Mouse (Mus musculus): ENCODE data around the gene Acan.

The Acan gene

GRCm38 (mm10) chr7:79139328-79139824 lies 86.1 kb downstream of the Acan start:
- DNase-seq (ENCODE audit: low read depth, low spot score) = no peak

DNA sequence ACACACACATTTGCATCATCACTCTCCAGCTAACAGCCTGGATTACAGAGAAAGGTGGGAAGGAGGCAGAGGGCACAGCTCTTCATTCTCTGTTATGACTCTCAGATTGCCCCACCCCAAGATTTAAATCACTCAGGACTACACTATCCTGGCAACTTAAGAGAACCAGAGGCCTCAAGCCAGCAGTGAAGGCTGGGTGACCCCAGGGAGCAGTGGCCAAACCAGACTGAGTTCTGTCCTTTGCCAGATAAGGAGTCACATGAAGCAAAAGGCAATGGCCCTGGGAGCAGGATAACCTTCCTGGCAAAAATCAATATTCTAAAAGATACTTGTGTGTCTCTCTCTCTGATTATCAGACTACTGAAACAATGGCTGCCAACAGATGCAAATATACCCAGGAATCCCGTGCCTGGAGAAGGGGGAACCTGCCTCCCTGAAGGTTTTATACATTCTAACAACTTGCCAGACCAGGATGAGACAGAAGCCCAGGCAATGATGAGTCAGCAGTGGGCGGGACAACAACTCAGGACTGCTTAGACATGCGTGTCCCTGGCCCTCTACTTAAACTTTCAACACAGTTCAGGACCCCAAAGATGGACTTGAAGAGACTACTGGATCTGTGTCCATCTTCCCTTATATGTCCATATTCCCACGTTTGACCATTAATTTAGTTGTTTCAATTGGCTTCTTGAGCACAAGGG lies 86.8 kb downstream of the Acan start:
- no peak for DNase-seq (ENCODE audit: low read depth, low spot score)

DNA sequence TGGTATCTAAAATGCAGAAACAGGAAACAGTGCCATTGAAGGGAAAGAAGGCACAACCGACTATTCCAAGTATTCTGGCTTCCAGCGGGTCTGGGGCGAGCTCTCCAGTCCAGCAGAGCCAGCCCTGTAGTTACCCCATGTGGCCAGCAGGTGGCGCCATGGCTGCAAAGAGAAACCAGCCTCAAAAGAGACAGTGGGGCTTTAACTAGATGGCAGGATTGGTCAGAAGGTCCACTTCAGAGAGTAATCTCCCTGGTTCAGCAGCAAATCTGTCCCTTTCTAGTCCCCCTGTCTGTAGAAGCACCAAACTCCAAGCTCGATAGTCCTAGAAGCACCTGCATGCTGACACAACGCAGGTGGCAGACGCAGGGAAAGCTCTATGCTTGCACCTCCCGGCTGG lies 87.6 kb downstream of the Acan start:
- DNase-seq (ENCODE audit: low read depth, low spot score) = peak; percentile 79

DNA sequence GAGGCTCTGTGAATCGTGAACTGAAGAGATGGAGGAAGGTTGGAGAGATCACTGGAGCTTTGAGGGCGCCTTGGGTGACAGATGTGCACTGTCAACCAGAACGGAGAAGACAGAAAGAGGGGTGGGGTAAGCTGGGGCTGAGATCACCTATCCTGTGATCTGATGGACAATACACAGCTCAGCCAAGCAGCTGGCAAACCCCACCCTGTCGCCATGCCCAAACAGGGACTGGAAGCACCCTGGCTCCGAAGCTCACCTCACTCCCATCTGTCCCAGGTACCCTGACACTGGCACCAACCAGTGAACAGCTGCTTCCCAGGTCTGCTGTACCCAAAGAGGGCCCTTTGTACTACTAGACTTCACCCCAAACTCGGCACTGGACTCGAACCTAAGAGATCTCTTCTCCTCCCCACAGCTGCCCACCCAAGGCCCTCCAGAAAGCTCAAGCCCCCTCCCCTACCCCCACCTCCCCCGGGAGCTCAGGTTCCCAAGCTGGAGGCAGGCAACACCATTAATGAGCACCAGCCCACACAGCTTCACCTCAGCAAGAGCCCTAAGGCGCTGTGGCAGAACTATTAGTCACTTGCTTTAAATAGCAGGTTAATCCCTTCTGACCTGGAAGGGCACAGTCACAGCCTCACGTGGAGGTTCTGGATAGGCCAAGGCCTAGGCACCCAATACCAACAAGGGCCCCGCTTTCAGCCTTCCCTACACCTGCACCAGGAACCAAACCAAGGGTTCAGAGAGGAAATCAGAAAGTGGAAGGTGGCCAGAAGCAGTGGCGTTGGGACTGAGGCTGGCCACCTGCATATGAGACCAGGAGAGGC lies 93.9 kb downstream of the Acan start:
- DNase-seq (ENCODE audit: low read depth, low spot score) = peak; percentile 20

- peak; percentile 41 for DNase-seq (ENCODE audit: low read depth, low spot score)
These were observed 94.8 kb downstream of the Acan start for GRCm38 (mm10) chr7:79147931-79148653.

GRCm38 (mm10) chr7:79148711-79149266 lies 95.5 kb downstream of the Acan start, which contains the start of gene Mfge8:
Mfge8 (minus strand) TSS chr7:79149060.
- DNase-seq (ENCODE audit: low read depth, low spot score) = peak; percentile 95

DNA sequence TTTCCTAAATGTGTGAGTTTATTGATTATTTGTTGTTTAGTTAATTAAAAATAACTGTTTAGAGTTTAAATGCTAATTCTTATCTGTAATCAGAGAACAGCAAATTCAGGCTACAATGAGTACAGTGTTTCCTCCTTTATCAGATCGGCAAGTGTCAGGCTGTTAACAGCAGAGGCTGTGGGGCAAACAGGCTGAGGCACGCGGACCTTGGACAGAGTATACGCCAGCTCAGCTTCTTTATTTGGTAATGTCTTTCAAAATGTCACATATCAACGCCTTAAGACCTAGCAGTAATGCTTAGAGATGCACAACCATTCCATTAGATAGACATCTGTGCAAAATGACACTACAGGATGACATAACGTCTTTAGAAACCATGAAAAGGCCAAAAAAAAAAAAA lies 96.2 kb downstream of the Acan start:
- no peak for DNase-seq (ENCODE audit: low read depth, low spot score)

DNA sequence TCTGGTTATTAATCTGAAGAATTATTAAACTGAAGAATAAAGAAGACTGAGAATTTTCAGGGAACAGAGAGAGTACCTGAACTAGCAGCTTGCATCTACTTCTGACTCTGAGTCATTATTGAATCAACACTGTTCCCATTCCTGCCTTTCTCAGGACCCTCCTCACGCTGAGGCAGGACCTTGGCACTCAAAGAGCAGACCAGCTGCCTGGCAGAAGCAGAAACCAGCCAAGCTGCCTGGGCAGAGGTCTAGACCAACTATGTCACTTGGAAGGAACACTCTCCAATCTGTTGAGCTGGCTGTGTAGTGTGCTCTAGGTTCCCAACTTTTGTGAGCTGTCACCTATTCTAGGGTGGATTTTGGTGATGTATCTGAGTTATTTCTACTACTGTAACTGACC lies 106.1 kb downstream of the Acan start:
- no peak for DNase-seq (ENCODE audit: low read depth, low spot score)

Measured in mesoderm, embryonic 11.5 days (tissue).